Mouse (Mus musculus): Measurements from ENCODE around the gene Nmbr. TPM values are rescaled to one million over a fixed set of nuclear protein-coding genes. Genes with fewer than 3 reads are reported as not detected.

The Nmbr gene
- 0.90 and 2.4 TPM in 2 replicates for polyA plus RNA-seq (2011; ENCODE audit: insufficient read depth, insufficient read length, low read depth, missing spikeins)

DNA sequence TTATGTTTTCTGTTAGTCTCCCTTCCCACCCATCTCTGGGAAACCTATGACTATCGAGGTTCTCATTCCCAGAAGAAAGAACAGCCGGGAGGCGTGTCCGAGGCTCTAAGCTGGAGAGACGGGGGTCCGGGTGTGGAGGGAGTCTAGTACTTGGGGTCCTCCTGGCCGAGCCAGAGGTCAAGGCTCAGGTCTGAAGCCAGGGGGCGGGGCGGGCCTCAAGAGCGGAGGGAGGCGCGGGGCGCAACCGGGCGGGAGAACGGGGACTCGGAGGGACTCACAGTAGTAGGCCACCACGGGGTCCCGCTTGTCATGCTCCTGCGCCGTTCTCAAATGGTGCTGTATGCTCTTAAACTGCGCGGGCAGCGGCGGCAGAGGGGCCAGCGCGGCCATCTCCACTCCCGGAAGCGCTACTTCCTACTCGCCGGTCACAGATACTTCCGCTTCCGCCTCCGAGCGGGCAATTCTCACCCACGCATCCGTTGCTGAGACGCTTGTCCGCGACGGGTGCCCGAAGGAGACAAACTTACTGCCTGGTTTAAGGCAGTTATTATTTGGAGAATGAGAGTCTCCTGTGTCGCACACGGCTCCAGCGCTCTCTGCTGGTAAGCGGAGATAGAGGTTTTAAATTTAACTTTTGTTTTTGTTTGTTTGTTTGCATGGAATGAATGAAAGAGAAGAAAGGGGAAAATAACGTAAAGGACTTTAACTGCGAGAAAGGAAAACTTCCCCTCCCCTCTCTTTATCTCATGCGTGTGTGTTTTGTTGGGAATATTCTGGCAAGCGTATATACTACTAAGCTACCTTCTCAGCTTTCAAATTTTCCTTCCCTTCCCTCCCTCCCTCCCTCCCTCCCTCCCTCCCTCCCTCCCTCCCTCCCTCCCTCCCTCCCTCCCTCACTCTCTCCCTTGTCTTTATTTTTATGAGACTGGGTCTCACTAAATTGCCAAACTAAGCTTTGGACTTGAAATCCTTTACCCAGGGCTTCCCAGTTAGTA lies at the start of gene Nmbr, which contains the start of gene Vta1:
Gene Nmbr, plus strand, starts transcription at position 520 of the 995 bp plus-strand sequence.
Gene Vta1, minus strand, starts transcription at position 489 of the 995 bp plus-strand sequence.
- H3K27me3 ChIP-seq (ENCODE audit: control insufficient read depth, insufficient read depth, low read length, poor library complexity, severe bottlenecking) = no peaks in the 10 kb centered on the region
- H3K36me3 ChIP-seq (ENCODE audit: control insufficient read depth, insufficient read depth, low read length, poor library complexity, severe bottlenecking) = no peaks in the 10 kb centered on the region
- H3K27ac ChIP-seq (ENCODE audit: insufficient read depth, low read length) = no peak within 1 kb of the TSS
- TF ChIP-seq EP300 (IDR thresholded peaks at IDR 0.05; ENCODE audit: insufficient read depth, low read depth, low read length) (0 out of 2 replicates have a peak, but pooled peaks have one; percentile 29), POLR2A (IDR thresholded peaks at IDR 0.05; ENCODE audit: insufficient read depth, low read length) (no peak), CTCF (IDR thresholded peaks at IDR 0.05; ENCODE audit: low read depth, low read length) (peak; percentile 68)
- H3K9me3 ChIP-seq (replicated peaks; ENCODE audit: control insufficient read depth, insufficient read depth, low read length, poor library complexity, severe bottlenecking) = no peaks in the 10 kb centered on the region
- peak within 1 kb of the TSS; percentile 77 for H3K9ac ChIP-seq (ENCODE audit: low read depth, poor library complexity, severe bottlenecking)
- no peaks in the 10 kb centered on the region for H3K4me1 ChIP-seq (ENCODE audit: control insufficient read depth, insufficient read depth, low read length)
- peak within 1 kb of the TSS; percentile 93 for H3K4me3 ChIP-seq (ENCODE audit: low read depth, low read length)

DNA sequence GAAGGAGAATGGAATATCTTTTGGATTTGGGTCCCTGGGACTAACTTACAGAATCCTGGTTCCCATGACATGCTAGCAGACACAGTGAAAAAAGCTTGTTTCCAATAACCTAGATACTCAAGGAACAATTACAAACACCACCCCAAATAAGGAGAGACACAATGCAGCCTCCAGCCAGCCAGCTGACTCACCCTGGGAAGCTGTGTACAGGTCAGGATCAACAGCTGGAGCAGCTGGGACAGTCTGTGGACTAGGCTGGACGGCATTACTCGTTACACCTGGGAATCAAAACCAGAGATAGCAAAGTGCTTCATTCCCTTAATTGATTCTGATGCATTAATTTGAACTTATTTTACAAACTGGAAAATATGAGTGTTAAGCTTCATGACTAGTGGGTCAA lies 44.5 kb upstream of the Nmbr start:
- Histone ChIP-seq H3K4me3 (ENCODE audit: low read depth, low read length) (no peak overlapping the region), H3K9me3 (replicated peaks; ENCODE audit: control insufficient read depth, insufficient read depth, low read length, poor library complexity, severe bottlenecking) (no peaks in the 10 kb centered on the region), H3K9ac (ENCODE audit: low read depth, poor library complexity, severe bottlenecking) (no peak overlapping the region), H3K4me1 (ENCODE audit: control insufficient read depth, insufficient read depth, low read length) (no peaks in the 10 kb centered on the region), H3K27me3 (ENCODE audit: control insufficient read depth, insufficient read depth, low read length, poor library complexity, severe bottlenecking) (no peaks in the 10 kb centered on the region), H3K27ac (ENCODE audit: insufficient read depth, low read length) (no peak overlapping the region), H3K36me3 (ENCODE audit: control insufficient read depth, insufficient read depth, low read length, poor library complexity, severe bottlenecking) (no peaks in the 10 kb centered on the region; the same call in 1 of the 2 replicates)
- TF ChIP-seq EP300 (IDR thresholded peaks at IDR 0.05; ENCODE audit: insufficient read depth, low read depth, low read length) (no peak), POLR2A (IDR thresholded peaks at IDR 0.05; ENCODE audit: insufficient read depth, low read length) (no peak), CTCF (IDR thresholded peaks at IDR 0.05; ENCODE audit: low read depth, low read length) (no peak)

DNA sequence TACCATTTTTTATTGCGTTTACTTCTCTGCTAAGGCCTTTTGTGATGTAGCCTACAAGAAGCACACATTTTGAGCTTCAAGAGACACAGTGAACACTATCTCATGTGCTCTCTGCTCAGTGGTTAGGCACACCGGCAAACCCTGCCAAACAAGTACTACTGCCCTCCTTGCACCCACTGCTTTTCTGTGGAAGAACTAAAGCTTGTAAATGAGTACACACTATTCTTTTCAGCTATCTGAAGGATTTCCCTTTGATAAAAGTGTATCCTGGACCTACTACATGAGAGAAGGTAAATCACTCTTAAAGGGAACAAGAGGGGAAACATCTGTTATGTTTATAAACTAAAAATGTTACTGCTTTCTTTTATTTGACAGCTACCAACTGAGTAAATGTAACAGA lies 39.2 kb upstream of the Nmbr start:
- no peak for TF ChIP-seq EP300 (IDR thresholded peaks at IDR 0.05; ENCODE audit: insufficient read depth, low read depth, low read length)
- TF ChIP-seq POLR2A (IDR thresholded peaks at IDR 0.05; ENCODE audit: insufficient read depth, low read length) = no peak
- TF ChIP-seq CTCF (IDR thresholded peaks at IDR 0.05; ENCODE audit: low read depth, low read length) = no peak
- no peak overlapping the region for H3K9ac ChIP-seq (ENCODE audit: low read depth, poor library complexity, severe bottlenecking)
- H3K4me1 ChIP-seq (ENCODE audit: control insufficient read depth, insufficient read depth, low read length) = no peaks in the 10 kb centered on the region
- H3K4me3 ChIP-seq (ENCODE audit: low read depth, low read length) = no peak overlapping the region
- no peak overlapping the region for H3K27ac ChIP-seq (ENCODE audit: insufficient read depth, low read length)
- H3K36me3 ChIP-seq (ENCODE audit: control insufficient read depth, insufficient read depth, low read length, poor library complexity, severe bottlenecking) = no peaks in the 10 kb centered on the region; the same call in 1 of the 2 replicates
- no peaks in the 10 kb centered on the region for H3K27me3 ChIP-seq (ENCODE audit: control insufficient read depth, insufficient read depth, low read length, poor library complexity, severe bottlenecking)
- no peaks in the 10 kb centered on the region for H3K9me3 ChIP-seq (replicated peaks; ENCODE audit: control insufficient read depth, insufficient read depth, low read length, poor library complexity, severe bottlenecking)

DNA sequence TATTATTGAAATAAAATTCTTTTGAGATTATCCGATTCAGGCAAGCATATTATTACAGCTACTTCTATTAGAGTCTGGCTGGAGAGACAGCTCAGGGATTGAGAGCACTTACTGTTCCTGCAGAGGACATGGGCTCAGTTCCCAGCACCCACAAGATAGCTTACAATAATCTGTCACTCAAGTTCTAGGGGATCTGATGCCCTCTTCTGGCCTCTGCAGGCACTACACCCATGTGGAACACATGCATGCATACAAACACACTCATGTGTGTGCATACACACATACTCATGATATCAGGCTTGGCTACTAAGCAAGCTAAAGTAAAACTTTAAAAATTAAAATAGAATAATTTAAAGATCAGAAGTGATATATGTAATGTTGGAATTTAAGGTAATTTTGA lies 19.7 kb upstream of the Nmbr start:
- no peak overlapping the region for H3K9ac ChIP-seq (ENCODE audit: low read depth, poor library complexity, severe bottlenecking)
- H3K36me3 ChIP-seq (ENCODE audit: control insufficient read depth, insufficient read depth, low read length, poor library complexity, severe bottlenecking) = no peaks in the 10 kb centered on the region
- H3K9me3 ChIP-seq (replicated peaks; ENCODE audit: control insufficient read depth, insufficient read depth, low read length, poor library complexity, severe bottlenecking) = no peaks in the 10 kb centered on the region
- no peaks in the 10 kb centered on the region for H3K27me3 ChIP-seq (ENCODE audit: control insufficient read depth, insufficient read depth, low read length, poor library complexity, severe bottlenecking)
- no peaks in the 10 kb centered on the region for H3K4me1 ChIP-seq (ENCODE audit: control insufficient read depth, insufficient read depth, low read length)
- TF ChIP-seq POLR2A (IDR thresholded peaks at IDR 0.05; ENCODE audit: insufficient read depth, low read length) (no peak), CTCF (IDR thresholded peaks at IDR 0.05; ENCODE audit: low read depth, low read length) (no peak), EP300 (IDR thresholded peaks at IDR 0.05; ENCODE audit: insufficient read depth, low read depth, low read length) (no peak)
- no peak overlapping the region for H3K27ac ChIP-seq (ENCODE audit: insufficient read depth, low read length)
- H3K4me3 ChIP-seq (ENCODE audit: low read depth, low read length) = no peak overlapping the region

DNA sequence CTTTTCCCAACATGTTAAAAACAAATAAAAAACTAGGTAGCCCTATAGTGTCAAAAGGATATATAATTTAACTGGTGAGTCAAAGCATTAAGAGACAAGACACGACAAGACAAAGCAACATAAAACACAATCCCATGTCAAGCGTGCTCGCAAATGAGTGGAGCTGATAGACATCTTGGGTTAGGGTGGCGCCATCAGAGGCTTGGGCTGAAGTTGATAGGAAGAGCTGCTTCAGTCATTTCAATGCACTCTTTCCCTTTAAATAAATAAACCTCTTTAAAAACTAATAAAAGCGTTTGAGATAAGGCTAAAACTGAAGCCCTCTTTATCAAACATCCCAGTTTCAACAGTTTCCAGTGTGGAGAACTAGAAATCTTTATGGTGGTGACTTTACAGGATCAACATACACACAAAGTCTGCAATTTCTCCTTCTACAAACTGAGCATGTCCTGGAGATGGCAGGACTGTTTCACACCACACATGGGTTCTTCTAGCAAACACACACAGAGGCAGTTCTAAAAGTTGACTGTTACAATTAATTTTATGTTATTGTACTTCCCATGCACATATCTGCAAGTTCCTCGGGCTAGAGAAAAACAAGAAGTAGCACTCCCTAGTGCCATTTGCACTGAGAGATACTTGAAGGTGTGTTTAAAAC lies 16.5 kb upstream of the Nmbr start:
- H3K4me3 ChIP-seq (ENCODE audit: low read depth, low read length) = no peak overlapping the region
- H3K27ac ChIP-seq (ENCODE audit: insufficient read depth, low read length) = no peak overlapping the region
- H3K36me3 ChIP-seq (ENCODE audit: control insufficient read depth, insufficient read depth, low read length, poor library complexity, severe bottlenecking) = no peaks in the 10 kb centered on the region
- H3K4me1 ChIP-seq (ENCODE audit: control insufficient read depth, insufficient read depth, low read length) = no peaks in the 10 kb centered on the region
- no peaks in the 10 kb centered on the region for H3K27me3 ChIP-seq (ENCODE audit: control insufficient read depth, insufficient read depth, low read length, poor library complexity, severe bottlenecking)
- no peak overlapping the region for H3K9ac ChIP-seq (ENCODE audit: low read depth, poor library complexity, severe bottlenecking)
- H3K9me3 ChIP-seq (replicated peaks; ENCODE audit: control insufficient read depth, insufficient read depth, low read length, poor library complexity, severe bottlenecking) = no peaks in the 10 kb centered on the region
- TF ChIP-seq CTCF (IDR thresholded peaks at IDR 0.05; ENCODE audit: low read depth, low read length) (no peak), EP300 (IDR thresholded peaks at IDR 0.05; ENCODE audit: insufficient read depth, low read depth, low read length) (no peak), POLR2A (IDR thresholded peaks at IDR 0.05; ENCODE audit: insufficient read depth, low read length) (no peak)
